Mouse (Mus musculus) kidney, adult 2 months (tissue): ENCODE measurements at regions not wholly inside any gene's neighbourhood (a gene's known extent, or its start where the extent isn't known, plus 50 kb on each side); places are given as distances from the start of the nearest gene placed in this dataset.

Experiments used
- CTCF ChIP-seq: fragments of 200-500 bp; conservative IDR thresholded peaks from 2 replicates; pipeline ENCODE4 v1.5.1; 2011; ENCODE audit warnings: low read depth, mild to moderate bottlenecking, control low read depth, low read length, moderate library complexity, mixed read lengths; ENCODE audit not compliant: insufficient read depth, insufficient read length
- POLR2A ChIP-seq: fragments of 200-500 bp; IDR thresholded peaks from one replicate; pipeline ENCODE4 v1.6.1; 2011; ENCODE audit warnings: low read depth, low read length, control low read depth

GRCm38 (mm10) chr14:48877998-48878657 lies 187.8 kb upstream of the Ap5m1 start:
- TF ChIP-seq CTCF = no peak
- no peak for TF ChIP-seq POLR2A
